Mouse (Mus musculus) spleen, adult 2 months (tissue): ENCODE data around the gene Wfdc3.

Source experiments
- CTCF ChIP-seq: fragments of 200-500 bp; IDR thresholded peaks from 2 replicates; pipeline ENCODE4 v1.5.1; 2011; ENCODE audit warnings: mild to moderate bottlenecking, inconsistent platforms; ENCODE audit not compliant: insufficient read depth, insufficient read length, insufficient replicate concordance; ENCODE audit errors: extremely low read depth
- POLR2A ChIP-seq: fragments of 200-500 bp; IDR thresholded peaks from 2 replicates; pipeline ENCODE4 v1.6.1; 2011; ENCODE audit warnings: low read depth, low read length, inconsistent platforms

- no peak for TF ChIP-seq CTCF
- TF ChIP-seq POLR2A = no peak
Measured at GRCm38 (mm10) chr2:164731719-164732118, 14.0 kb downstream of the Wfdc3 start.
